13 mouse cellular contexts compared by ENCODE assay signal in the genomic region with DNA sequence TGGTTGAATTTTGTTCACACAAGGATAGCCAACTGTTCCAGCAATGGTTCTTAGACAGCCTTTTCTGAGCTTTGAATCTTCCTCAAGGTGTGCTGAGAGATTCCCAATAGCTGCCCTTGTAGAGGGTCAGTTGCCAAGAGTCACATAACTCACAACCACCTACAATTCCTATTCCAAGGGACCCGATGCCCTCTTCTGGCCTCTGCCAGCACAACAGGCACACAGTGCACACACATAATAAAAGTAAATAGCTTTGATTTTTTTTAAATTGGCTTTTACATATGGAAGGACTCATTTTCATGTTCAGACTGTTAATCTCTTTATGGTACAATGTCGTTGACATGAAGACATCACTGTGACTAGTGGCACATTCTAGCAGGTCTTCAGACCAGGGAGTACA.
DNase-seq lines count a peak whose midpoint lies in the region; ATAC-seq and TF ChIP-seq lines count a peak whose summit lies in the region.
"Had no signal": no experiment of that assay in that cellular context is flagged by ENCODE, and none has a peak within 500 bp of the region (broad histone marks: within the 10 kb centered on the region; RNA-seq: fewer than 3 reads in every experiment).

No protein-coding gene starts in this region.

- H3K9me3 ChIP-seq in hindbrain, postnatal 0 days (ENCODE audit: low read length), result no peaks in the 10 kb centered on the region
- H3K9me3 ChIP-seq in hindbrain, embryonic 16.5 days (ENCODE audit: control insufficient read depth, low read length), result peaks cover 3% of the 10 kb centered on the region; the same call in 1 of the 2 replicates
- H3K9me3 ChIP-seq in limb, embryonic 11.5 days (ENCODE audit: control insufficient read depth, low read length), result no peaks in the 10 kb centered on the region
- no peaks in the 10 kb centered on the region for H3K9me3 ChIP-seq in midbrain, embryonic 15.5 days

- peak; percentile 53 for TF ChIP-seq CTCF in hindbrain, postnatal 0 days (IDR thresholded peaks at IDR 0.05; ENCODE audit: low read depth)
- TF ChIP-seq CTCF in lung, adult 2 months (IDR thresholded peaks at IDR 0.05; ENCODE audit: insufficient read depth, low read length), result 0 out of 2 replicates have a peak, but pooled peaks have one; percentile 23
- peak; percentile 75 for TF ChIP-seq CTCF in Patski (IDR thresholded peaks at IDR 0.05)

- in situ Hi-C loops in Patski (cut with MboI; ENCODE audit: low pct_unique_long_range_greater_than_20kb), result loop anchor here (5.0 kb wide), 1 partner anchor 420 kb away; no protein-coding TSS in a partner anchor

- no peak overlapping the region for H3K4me3 ChIP-seq in hindbrain, postnatal 0 days (ENCODE audit: low read length)
- no peak overlapping the region for H3K4me3 ChIP-seq in hindbrain, embryonic 16.5 days (ENCODE audit: low read length)
- no peak overlapping the region for H3K4me3 ChIP-seq in lung, adult 2 months (replicated peaks; ENCODE audit: extremely low read depth, low read depth, low read length)
- no peak overlapping the region for H3K4me3 ChIP-seq in limb, embryonic 11.5 days (ENCODE audit: low read depth, low read length)
- H3K4me3 ChIP-seq in midbrain, embryonic 15.5 days, result no peak overlapping the region
- H3K4me3 ChIP-seq: heart, embryonic 13.5 days; hindbrain, embryonic 13.5 days; limb, embryonic 13.5 days; megakaryocyte, embryonic 14.5 days had no signal

- no peak for TF ChIP-seq POLR2A in lung, adult 2 months (IDR thresholded peaks at IDR 0.05; ENCODE audit: borderline replicate concordance, extremely low read depth, low read depth, low read length)

- ATAC-seq in hindbrain, postnatal 0 days, result no peak
- no peak for ATAC-seq in hindbrain, embryonic 16.5 days
- no peak for ATAC-seq in Patski
- no peak for ATAC-seq in limb, embryonic 11.5 days (ENCODE audit: insufficient number of reproducible peaks, low FRiP score, low TSS enrichment, low read depth)
- no peak for ATAC-seq in midbrain, embryonic 15.5 days (replicated peaks)

- no peak overlapping the region for H3K9ac ChIP-seq in hindbrain, postnatal 0 days (replicated peaks; ENCODE audit: low read length)
- H3K9ac ChIP-seq in hindbrain, embryonic 16.5 days (ENCODE audit: low read depth, low read length), result no peak overlapping the region
- no peak overlapping the region for H3K9ac ChIP-seq in limb, embryonic 11.5 days (ENCODE audit: low read length)
- H3K9ac ChIP-seq in midbrain, embryonic 15.5 days, result no peak overlapping the region
- H3K9ac ChIP-seq: heart, embryonic 13.5 days; hindbrain, embryonic 13.5 days; limb, embryonic 13.5 days had no signal

- intact Hi-C loops in left cerebral cortex, postnatal 25 days (cut with DNase I), result no loop called here

- no peak overlapping the region for H3K4me2 ChIP-seq in hindbrain, postnatal 0 days (ENCODE audit: low read depth, low read length)
- H3K4me2 ChIP-seq in hindbrain, embryonic 16.5 days (ENCODE audit: low read length), result no peak overlapping the region
- H3K4me2 ChIP-seq in limb, embryonic 11.5 days (ENCODE audit: low read depth, severe bottlenecking), result no peak overlapping the region
- H3K4me2 ChIP-seq in midbrain, embryonic 15.5 days, result no peak overlapping the region
- H3K4me2 ChIP-seq: heart, embryonic 13.5 days; hindbrain, embryonic 13.5 days; limb, embryonic 13.5 days had no signal

- POLR2A ChIA-PET in Patski (lab: Charles Lee), result no interaction called here

- no peak for DNase-seq in hindbrain, postnatal 0 days (ENCODE audit: low spot score)
- DNase-seq in lung, adult 2 months, result no peak
- DNase-seq in lung, postnatal 14 days, result no peak
- no peak for DNase-seq in Patski (ENCODE audit: low read depth, low spot score)
- DNase-seq in limb, embryonic 11.5 days (ENCODE audit: low spot score), result peak; percentile 45
- no peak for DNase-seq in left cerebral cortex, postnatal 25 days (ENCODE audit: low spot score in 2 of 2)
- DNase-seq: embryo, embryonic 11 days had no signal

- no peaks in the 10 kb centered on the region for H3K27me3 ChIP-seq in hindbrain, postnatal 0 days (ENCODE audit: insufficient read depth, low read length)
- H3K27me3 ChIP-seq in hindbrain, embryonic 16.5 days (replicated peaks; ENCODE audit: control insufficient read depth, insufficient read depth, low read length), result no peaks in the 10 kb centered on the region
- H3K27me3 ChIP-seq in Patski, result no peaks in the 10 kb centered on the region
- H3K27me3 ChIP-seq in limb, embryonic 11.5 days (ENCODE audit: control insufficient read depth, insufficient read depth, low read length), result no peaks in the 10 kb centered on the region
- no peaks in the 10 kb centered on the region for H3K27me3 ChIP-seq in midbrain, embryonic 15.5 days (replicated peaks)
- H3K27me3 ChIP-seq: heart, embryonic 13.5 days; hindbrain, embryonic 13.5 days; limb, embryonic 13.5 days; megakaryocyte, embryonic 14.5 days had no signal

- 83% methylated on average over 2 of the region's 2 CpGs for WGBS in hindbrain, postnatal 0 days
- 84% methylated on average over 2 of the region's 2 CpGs for WGBS in hindbrain, embryonic 16.5 days
- 88% methylated on average over 2 of the region's 2 CpGs for WGBS in lung, adult 2 months
- WGBS in limb, embryonic 11.5 days, result 77% methylated on average over 2 of the region's 2 CpGs
- 90% methylated on average over 2 of the region's 2 CpGs for WGBS in midbrain, embryonic 15.5 days

- no peak overlapping the region for H3K27ac ChIP-seq in hindbrain, postnatal 0 days
- H3K27ac ChIP-seq in hindbrain, embryonic 16.5 days (ENCODE audit: low read depth, low read length), result no peak overlapping the region
- no peak overlapping the region for H3K27ac ChIP-seq in limb, embryonic 11.5 days (replicated peaks; ENCODE audit: low read depth, low read length)
- no peak overlapping the region for H3K27ac ChIP-seq in midbrain, embryonic 15.5 days
- H3K27ac ChIP-seq: heart, embryonic 13.5 days; hindbrain, embryonic 13.5 days; limb, embryonic 13.5 days had no signal

- H3K36me3 ChIP-seq in hindbrain, postnatal 0 days (ENCODE audit: insufficient read depth, low read length), result peaks cover 4% of the 10 kb centered on the region; the same call in 1 of the 2 replicates
- peaks cover 9% of the 10 kb centered on the region for H3K36me3 ChIP-seq in hindbrain, embryonic 16.5 days (ENCODE audit: control insufficient read depth, insufficient read depth, low read length)
- no peaks in the 10 kb centered on the region; the same call in 1 of the 2 replicates for H3K36me3 ChIP-seq in limb, embryonic 11.5 days (ENCODE audit: control insufficient read depth, insufficient read depth, low read length)
- peaks cover 12% of the 10 kb centered on the region for H3K36me3 ChIP-seq in midbrain, embryonic 15.5 days (replicated peaks)

- CTCF ChIA-PET in Patski (lab: Charles Lee), result interaction anchor here (0.6 to 1.5 kb wide), 10 partner anchors 8 to 427 kb away, joined by 3 to 8 read pairs (median 4); no protein-coding TSS in a partner anchor

- no peaks in the 10 kb centered on the region for H3K4me1 ChIP-seq in hindbrain, postnatal 0 days (ENCODE audit: insufficient read depth, low read length)
- H3K4me1 ChIP-seq in hindbrain, embryonic 16.5 days (ENCODE audit: control insufficient read depth, insufficient read depth, low read depth, low read length), result peaks cover 5% of the 10 kb centered on the region; the same call in 1 of the 2 replicates
- no peaks in the 10 kb centered on the region for H3K4me1 ChIP-seq in lung, adult 2 months (ENCODE audit: control insufficient read depth, insufficient read depth, low read length)
- no peaks in the 10 kb centered on the region for H3K4me1 ChIP-seq in limb, embryonic 11.5 days (ENCODE audit: control insufficient read depth, insufficient read depth, low read length)
- 0 out of 2 replicates have a peak, but pooled peaks cover 5% of the 10 kb centered on the region for H3K4me1 ChIP-seq in midbrain, embryonic 15.5 days
- H3K4me1 ChIP-seq: heart, embryonic 13.5 days had no signal

Comparison
In these comparisons a context has a peak if more than half of its experiments do, and no peak if none do; other contexts are left out.
1. CTCF ChIP-seq: peak in every context shown above with its lines; median percentile 75 in Patski; 53 in hindbrain, postnatal 0 days; 23 in lung, adult 2 months.